Mouse (Mus musculus): Measurements from ENCODE around the gene Gpc6. TPM values are rescaled to one million over a fixed set of nuclear protein-coding genes. Genes with fewer than 3 reads are reported as not detected.

The Gpc6 gene
- polyA plus RNA-seq, 1 experiment from 2014 or later: 86.1 TPM

- no peak for ATAC-seq (ENCODE audit: insufficient number of reproducible peaks, insufficient read depth, low FRiP score, low read depth)
- H3K9me3 ChIP-seq (ENCODE audit: control insufficient read depth, low read depth, low read length): 0 out of 2 replicates have a peak, but pooled peaks cover 3% of the 10 kb centered on the region
- WGBS: 95% methylated on average over 1 of the region's 1 CpGs
Observed at GRCm38 (mm10) chr14:116939561-116939960, 14.4 kb downstream of the Gpc6 start.

GRCm38 (mm10) chr14:116941772-116942171, 16.7 kb downstream of the Gpc6 start:
- H3K27me3 ChIP-seq (ENCODE audit: control insufficient read depth, insufficient read depth, low read length): no peaks in the 10 kb centered on the region
- H3K36me3 ChIP-seq (ENCODE audit: control insufficient read depth, insufficient read depth, low read length): no peaks in the 10 kb centered on the region
- 0 out of 2 replicates have a peak, but pooled peaks cover 3% of the 10 kb centered on the region for H3K9me3 ChIP-seq (ENCODE audit: control insufficient read depth, low read depth, low read length)
- ATAC-seq (ENCODE audit: insufficient number of reproducible peaks, insufficient read depth, low FRiP score, low read depth): no peak
- WGBS: 82% methylated on average over 4 of the region's 4 CpGs
- H3K9ac ChIP-seq (replicated peaks; ENCODE audit: low read depth, low read length): no peak overlapping the region
- H3K4me1 ChIP-seq (ENCODE audit: control insufficient read depth, insufficient read depth, low read length): no peaks in the 10 kb centered on the region
- H3K27ac ChIP-seq (ENCODE audit: low read length): no peak overlapping the region
- no peak overlapping the region for H3K4me3 ChIP-seq (ENCODE audit: low read depth, low read length)
- no peak overlapping the region for H3K4me2 ChIP-seq (replicated peaks; ENCODE audit: low read depth, low read length)

More at GRCm38 (mm10) chr14:116939561-116939960, 14.4 kb downstream of the Gpc6 start:
- Histone ChIP-seq H3K36me3 (ENCODE audit: control insufficient read depth, insufficient read depth, low read length) (no peaks in the 10 kb centered on the region), H3K9ac (replicated peaks; ENCODE audit: low read depth, low read length) (no peak overlapping the region), H3K27me3 (ENCODE audit: control insufficient read depth, insufficient read depth, low read length) (no peaks in the 10 kb centered on the region), H3K27ac (ENCODE audit: low read length) (no peak overlapping the region), H3K4me3 (ENCODE audit: low read depth, low read length) (no peak overlapping the region), H3K4me2 (replicated peaks; ENCODE audit: low read depth, low read length) (no peak overlapping the region), H3K4me1 (ENCODE audit: control insufficient read depth, insufficient read depth, low read length) (no peaks in the 10 kb centered on the region)

GRCm38 (mm10) chr14:116943751-116944150, 18.6 kb downstream of the Gpc6 start:
- Histone ChIP-seq H3K27me3 (ENCODE audit: control insufficient read depth, insufficient read depth, low read length) (no peaks in the 10 kb centered on the region), H3K4me1 (ENCODE audit: control insufficient read depth, insufficient read depth, low read length) (no peaks in the 10 kb centered on the region), H3K27ac (ENCODE audit: low read length) (no peak overlapping the region), H3K9me3 (ENCODE audit: control insufficient read depth, low read depth, low read length) (0 out of 2 replicates have a peak, but pooled peaks cover 3% of the 10 kb centered on the region), H3K9ac (replicated peaks; ENCODE audit: low read depth, low read length) (no peak overlapping the region), H3K36me3 (ENCODE audit: control insufficient read depth, insufficient read depth, low read length) (no peaks in the 10 kb centered on the region), H3K4me3 (ENCODE audit: low read depth, low read length) (no peak overlapping the region), H3K4me2 (replicated peaks; ENCODE audit: low read depth, low read length) (no peak overlapping the region)
- WGBS: 85% methylated on average over 7 of the region's 7 CpGs
- ATAC-seq (ENCODE audit: insufficient number of reproducible peaks, insufficient read depth, low FRiP score, low read depth): no peak

GRCm38 (mm10) chr14:116945975-116946374, 20.9 kb downstream of the Gpc6 start:
- ATAC-seq (ENCODE audit: insufficient number of reproducible peaks, insufficient read depth, low FRiP score, low read depth): no peak
- no peaks in the 10 kb centered on the region for H3K4me1 ChIP-seq (ENCODE audit: control insufficient read depth, insufficient read depth, low read length)
- 68% methylated on average over 6 of the region's 6 CpGs for WGBS
- H3K9me3 ChIP-seq (ENCODE audit: control insufficient read depth, low read depth, low read length): 0 out of 2 replicates have a peak, but pooled peaks cover 3% of the 10 kb centered on the region
- H3K36me3 ChIP-seq (ENCODE audit: control insufficient read depth, insufficient read depth, low read length): no peaks in the 10 kb centered on the region
- H3K4me3 ChIP-seq (ENCODE audit: low read depth, low read length): no peak overlapping the region
- H3K27me3 ChIP-seq (ENCODE audit: control insufficient read depth, insufficient read depth, low read length): no peaks in the 10 kb centered on the region
- no peak overlapping the region for H3K27ac ChIP-seq (ENCODE audit: low read length)
- no peak overlapping the region for H3K9ac ChIP-seq (replicated peaks; ENCODE audit: low read depth, low read length)
- no peak overlapping the region for H3K4me2 ChIP-seq (replicated peaks; ENCODE audit: low read depth, low read length)

GRCm38 (mm10) chr14:116947461-116947860, 22.3 kb downstream of the Gpc6 start:
- H3K4me3 ChIP-seq (ENCODE audit: low read depth, low read length): no peak overlapping the region
- no peak overlapping the region for H3K9ac ChIP-seq (replicated peaks; ENCODE audit: low read depth, low read length)
- WGBS: 94% methylated on average over 6 of the region's 6 CpGs
- peaks cover 6% of the 10 kb centered on the region; the same call in 1 of the 2 replicates for H3K9me3 ChIP-seq (ENCODE audit: control insufficient read depth, low read depth, low read length)
- no peaks in the 10 kb centered on the region for H3K27me3 ChIP-seq (ENCODE audit: control insufficient read depth, insufficient read depth, low read length)
- no peaks in the 10 kb centered on the region for H3K4me1 ChIP-seq (ENCODE audit: control insufficient read depth, insufficient read depth, low read length)
- no peak overlapping the region for H3K27ac ChIP-seq (ENCODE audit: low read length)
- no peak overlapping the region for H3K4me2 ChIP-seq (replicated peaks; ENCODE audit: low read depth, low read length)
- H3K36me3 ChIP-seq (ENCODE audit: control insufficient read depth, insufficient read depth, low read length): peaks cover 4% of the 10 kb centered on the region; the same call in 1 of the 2 replicates
- ATAC-seq (ENCODE audit: insufficient number of reproducible peaks, insufficient read depth, low FRiP score, low read depth): no peak

- whole genome bisulfite sequencing: 79% methylated on average over 5 of the region's 5 CpGs
- H3K4me1 ChIP-seq (ENCODE audit: control insufficient read depth, insufficient read depth, low read length): no peaks in the 10 kb centered on the region
- H3K9me3 ChIP-seq (ENCODE audit: control insufficient read depth, low read depth, low read length): peaks cover 6% of the 10 kb centered on the region; the same call in 1 of the 2 replicates
- no peak overlapping the region for H3K27ac ChIP-seq (ENCODE audit: low read length)
- ATAC-seq (ENCODE audit: insufficient number of reproducible peaks, insufficient read depth, low FRiP score, low read depth): no peak
- no peak overlapping the region for H3K4me3 ChIP-seq (ENCODE audit: low read depth, low read length)
- no peak overlapping the region for H3K9ac ChIP-seq (replicated peaks; ENCODE audit: low read depth, low read length)
- H3K27me3 ChIP-seq (ENCODE audit: control insufficient read depth, insufficient read depth, low read length): no peaks in the 10 kb centered on the region
- H3K4me2 ChIP-seq (replicated peaks; ENCODE audit: low read depth, low read length): no peak overlapping the region
- H3K36me3 ChIP-seq (ENCODE audit: control insufficient read depth, insufficient read depth, low read length): peaks cover 4% of the 10 kb centered on the region; the same call in 1 of the 2 replicates
Observed at GRCm38 (mm10) chr14:116947939-116948591, 22.9 kb downstream of the Gpc6 start.

GRCm38 (mm10) chr14:116957154-116957553, 32.0 kb downstream of the Gpc6 start:
- H3K9ac ChIP-seq (replicated peaks; ENCODE audit: low read depth, low read length): no peak overlapping the region
- no peak for ATAC-seq (ENCODE audit: insufficient number of reproducible peaks, insufficient read depth, low FRiP score, low read depth)
- H3K27me3 ChIP-seq (ENCODE audit: control insufficient read depth, insufficient read depth, low read length): no peaks in the 10 kb centered on the region
- no peaks in the 10 kb centered on the region for H3K4me1 ChIP-seq (ENCODE audit: control insufficient read depth, insufficient read depth, low read length)
- H3K4me3 ChIP-seq (ENCODE audit: low read depth, low read length): no peak overlapping the region
- H3K27ac ChIP-seq (ENCODE audit: low read length): no peak overlapping the region
- peaks cover 3% of the 10 kb centered on the region; the same call in 1 of the 2 replicates for H3K36me3 ChIP-seq (ENCODE audit: control insufficient read depth, insufficient read depth, low read length)
- H3K9me3 ChIP-seq (ENCODE audit: control insufficient read depth, low read depth, low read length): peaks cover 4% of the 10 kb centered on the region; the same call in 1 of the 2 replicates
- no peak overlapping the region for H3K4me2 ChIP-seq (replicated peaks; ENCODE audit: low read depth, low read length)

GRCm38 (mm10) chr14:116964837-116965236, 39.7 kb downstream of the Gpc6 start:
- ATAC-seq (ENCODE audit: insufficient number of reproducible peaks, insufficient read depth, low FRiP score, low read depth): no peak
- WGBS: 74% methylated on average over 6 of the region's 6 CpGs
- no peaks in the 10 kb centered on the region for H3K27me3 ChIP-seq (ENCODE audit: control insufficient read depth, insufficient read depth, low read length)
- H3K9ac ChIP-seq (replicated peaks; ENCODE audit: low read depth, low read length): no peak overlapping the region
- H3K36me3 ChIP-seq (ENCODE audit: control insufficient read depth, insufficient read depth, low read length): no peaks in the 10 kb centered on the region
- H3K27ac ChIP-seq (ENCODE audit: low read length): no peak overlapping the region
- H3K4me1 ChIP-seq (ENCODE audit: control insufficient read depth, insufficient read depth, low read length): no peaks in the 10 kb centered on the region
- no peak overlapping the region for H3K4me3 ChIP-seq (ENCODE audit: low read depth, low read length)
- H3K4me2 ChIP-seq (replicated peaks; ENCODE audit: low read depth, low read length): no peak overlapping the region
- no peaks in the 10 kb centered on the region for H3K9me3 ChIP-seq (ENCODE audit: control insufficient read depth, low read depth, low read length)

- Histone ChIP-seq H3K9ac (replicated peaks; ENCODE audit: low read depth, low read length) (no peak overlapping the region), H3K4me3 (ENCODE audit: low read depth, low read length) (no peak overlapping the region), H3K27ac (ENCODE audit: low read length) (no peak overlapping the region), H3K36me3 (ENCODE audit: control insufficient read depth, insufficient read depth, low read length) (no peaks in the 10 kb centered on the region), H3K27me3 (ENCODE audit: control insufficient read depth, insufficient read depth, low read length) (no peaks in the 10 kb centered on the region), H3K4me1 (ENCODE audit: control insufficient read depth, insufficient read depth, low read length) (no peaks in the 10 kb centered on the region), H3K9me3 (ENCODE audit: control insufficient read depth, low read depth, low read length) (no peaks in the 10 kb centered on the region), H3K4me2 (replicated peaks; ENCODE audit: low read depth, low read length) (no peak overlapping the region)
- no peak for ATAC-seq (ENCODE audit: insufficient number of reproducible peaks, insufficient read depth, low FRiP score, low read depth)
- 85% methylated on average over 3 of the region's 3 CpGs for WGBS
Observed at GRCm38 (mm10) chr14:116974708-116975107, 49.6 kb downstream of the Gpc6 start.

Data from stomach, embryonic 14.5 days (tissue).